Mouse (Mus musculus): Measurements from ENCODE around the gene Epb42.

- TF ChIP-seq POLR2A (IDR thresholded peaks at IDR 0.05; ENCODE audit: borderline replicate concordance, insufficient read depth, low read length) = no peak
- TF ChIP-seq CTCF (IDR thresholded peaks at IDR 0.05; ENCODE audit: borderline replicate concordance, insufficient read depth, low read depth, low read length) = no peak
These were observed 65.1 kb downstream of the Epb42 start for GRCm38 (mm10) chr2:120971766-120972165.
